Mouse (Mus musculus): ENCODE results near the gene Slco6d1.
"Not testable (repeated sequence)": the region's sequence is repeated elsewhere in the genome, so short reads cannot be mapped to it uniquely, and the experiment has no call there.

The Slco6d1 gene

GRCm38 (mm10) chr1:98420824-98421223 is at the start of gene Slco6d1:
TSS of gene Slco6d1 (plus strand) at chr1:98421124.
- DNase-seq (ENCODE audit: low spot score), result no peak

- DNase-seq (ENCODE audit: low spot score), result no peak
These were observed 28.9 kb upstream of the Slco6d1 start for GRCm38 (mm10) chr1:98392001-98392400.

DNA sequence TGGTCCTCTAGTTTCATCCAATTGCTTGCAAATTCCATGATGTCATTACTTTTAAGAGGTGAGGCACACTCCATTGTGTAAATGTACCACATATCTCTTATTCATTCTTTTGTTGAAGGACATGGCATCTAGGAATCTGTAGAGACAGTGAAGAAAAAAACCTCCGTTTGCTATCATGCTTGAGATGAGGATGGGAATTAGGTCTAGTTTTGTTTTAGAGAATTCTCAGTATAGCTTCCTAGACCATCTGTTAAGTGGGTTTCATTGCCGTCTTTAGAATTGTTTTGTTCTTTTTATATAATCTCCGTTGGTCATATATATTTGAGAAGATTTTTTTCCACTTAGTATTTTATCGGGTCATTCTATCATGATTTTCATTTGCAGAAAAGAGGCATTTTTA is 27.0 kb downstream of the Slco6d1 start:
- no peak for DNase-seq (ENCODE audit: low spot score)

- not testable (repeated sequence) for DNase-seq (ENCODE audit: low spot score)
These were observed 38.3 kb downstream of the Slco6d1 start for GRCm38 (mm10) chr1:98459224-98459623.

DNA sequence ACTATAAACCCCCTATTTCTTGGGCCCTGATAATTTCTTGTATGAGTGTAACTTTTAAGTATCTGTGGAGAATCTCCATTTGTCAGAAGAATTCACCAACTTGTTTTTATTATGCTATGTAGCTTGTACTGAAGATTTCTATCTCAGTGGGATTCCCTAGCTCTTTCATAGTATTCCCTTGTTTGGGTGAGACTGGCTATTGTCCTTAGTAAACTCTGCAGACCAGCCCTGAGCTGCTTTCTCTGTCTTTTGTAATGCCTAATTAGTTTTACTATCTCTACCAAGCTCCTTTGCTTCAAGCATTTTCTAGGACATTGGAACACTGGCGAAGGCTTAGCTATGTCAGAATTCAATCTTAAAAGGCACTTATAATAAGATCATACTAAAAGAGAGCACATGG is 55.5 kb downstream of the Slco6d1 start:
- not testable (repeated sequence) for DNase-seq (ENCODE audit: low spot score)

GRCm38 (mm10) chr1:98479243-98479642 is 58.3 kb downstream of the Slco6d1 start:
- DNase-seq (ENCODE audit: low spot score), result no peak

- no peak for DNase-seq (ENCODE audit: low spot score)
These were observed 85.1 kb downstream of the Slco6d1 start for GRCm38 (mm10) chr1:98505982-98506381.

DNA sequence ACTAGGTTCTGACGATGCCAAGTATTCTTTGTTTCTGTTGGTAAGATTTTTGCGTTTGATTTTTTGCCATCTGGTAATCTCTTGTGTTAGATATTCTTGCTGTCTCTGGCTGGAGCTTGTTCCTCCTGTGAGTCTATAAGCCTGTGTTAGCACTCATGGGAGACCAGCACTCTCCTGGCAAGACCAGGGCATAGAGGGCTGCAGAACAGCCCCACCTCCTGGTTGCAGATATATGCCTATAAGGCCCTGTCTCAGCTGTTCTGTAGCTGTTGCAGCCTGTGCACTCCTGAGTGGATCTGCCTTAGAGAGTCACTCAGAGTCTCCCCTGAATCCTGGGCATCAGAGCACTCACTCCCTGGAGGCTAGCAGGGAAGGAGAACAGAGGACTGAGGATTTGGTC is 102.1 kb downstream of the Slco6d1 start:
- no peak for DNase-seq (ENCODE audit: low spot score)

DNA sequence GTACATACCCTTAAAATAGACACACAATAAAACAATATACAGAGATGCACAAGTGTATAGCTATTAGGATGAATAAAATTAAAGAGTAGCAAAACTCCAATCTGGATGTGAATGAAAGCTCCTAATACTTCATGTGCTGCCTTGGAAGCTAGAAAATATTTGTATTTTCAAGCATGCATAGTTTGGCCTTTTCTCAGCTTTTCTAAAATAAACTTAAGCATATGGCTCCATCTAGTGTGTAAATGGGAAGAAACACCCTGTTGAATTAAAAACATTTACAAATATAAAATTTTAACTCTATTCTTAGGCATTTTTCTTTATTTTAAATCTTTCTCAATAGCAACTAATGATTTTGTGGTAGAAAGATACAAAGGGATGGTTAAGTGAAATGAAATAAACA is 102.6 kb downstream of the Slco6d1 start:
- no peak for DNase-seq (ENCODE audit: low spot score)

DNA sequence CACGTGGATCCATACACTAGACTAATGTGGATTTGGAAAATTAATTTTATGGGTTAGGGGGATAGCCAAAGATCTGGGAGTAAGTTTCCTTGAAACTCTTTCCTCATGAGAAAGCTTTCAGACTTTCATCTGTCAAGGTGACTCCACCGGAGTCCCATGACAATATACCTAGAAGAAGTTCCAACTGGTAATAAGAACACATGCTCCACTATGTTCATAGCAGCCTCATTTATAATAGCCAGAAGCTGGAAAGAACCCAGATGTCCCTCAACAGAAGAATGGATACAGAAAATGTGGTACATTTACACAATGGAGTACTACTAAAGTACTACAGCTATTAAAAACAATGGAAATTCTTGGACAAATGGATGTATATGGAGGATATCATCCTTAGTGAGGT is 107.4 kb downstream of the Slco6d1 start:
- DNase-seq (ENCODE audit: low spot score), result not testable (repeated sequence)

GRCm38 (mm10) chr1:98545372-98545771 is 124.4 kb downstream of the Slco6d1 start:
- DNase-seq (ENCODE audit: low spot score), result no peak

GRCm38 (mm10) chr1:98554388-98554787 is 133.5 kb downstream of the Slco6d1 start:
- DNase-seq (ENCODE audit: low spot score), result no peak

DNA sequence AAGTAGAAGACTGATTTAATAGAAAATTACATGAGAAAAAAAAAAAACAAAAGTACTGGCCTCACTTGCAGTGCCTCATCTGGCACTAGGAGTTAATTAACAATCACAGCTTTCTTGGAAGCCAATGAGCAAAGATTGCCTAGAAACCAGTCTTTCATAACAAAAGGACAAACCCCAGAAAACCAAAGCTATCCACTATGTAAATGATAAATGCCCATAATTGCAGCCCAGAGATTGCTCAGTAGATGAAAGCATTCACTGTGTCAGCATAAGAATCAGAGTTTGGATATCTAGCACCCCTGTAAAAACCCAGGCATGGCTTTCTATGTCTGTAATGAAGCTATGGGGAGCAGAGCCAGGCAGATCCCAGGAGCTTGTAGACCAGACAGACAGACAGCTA is 144.8 kb downstream of the Slco6d1 start:
- no peak for DNase-seq (ENCODE audit: low spot score)
